Mouse (Mus musculus): ENCODE measurements around the gene Pknox2. TPM values are rescaled to one million over a fixed set of nuclear protein-coding genes. Genes with fewer than 3 reads are reported as not detected.

Pknox2 gene
- total RNA-seq, 2 experiments from 2014 or later: 76.7 to 78.9 TPM

DNA sequence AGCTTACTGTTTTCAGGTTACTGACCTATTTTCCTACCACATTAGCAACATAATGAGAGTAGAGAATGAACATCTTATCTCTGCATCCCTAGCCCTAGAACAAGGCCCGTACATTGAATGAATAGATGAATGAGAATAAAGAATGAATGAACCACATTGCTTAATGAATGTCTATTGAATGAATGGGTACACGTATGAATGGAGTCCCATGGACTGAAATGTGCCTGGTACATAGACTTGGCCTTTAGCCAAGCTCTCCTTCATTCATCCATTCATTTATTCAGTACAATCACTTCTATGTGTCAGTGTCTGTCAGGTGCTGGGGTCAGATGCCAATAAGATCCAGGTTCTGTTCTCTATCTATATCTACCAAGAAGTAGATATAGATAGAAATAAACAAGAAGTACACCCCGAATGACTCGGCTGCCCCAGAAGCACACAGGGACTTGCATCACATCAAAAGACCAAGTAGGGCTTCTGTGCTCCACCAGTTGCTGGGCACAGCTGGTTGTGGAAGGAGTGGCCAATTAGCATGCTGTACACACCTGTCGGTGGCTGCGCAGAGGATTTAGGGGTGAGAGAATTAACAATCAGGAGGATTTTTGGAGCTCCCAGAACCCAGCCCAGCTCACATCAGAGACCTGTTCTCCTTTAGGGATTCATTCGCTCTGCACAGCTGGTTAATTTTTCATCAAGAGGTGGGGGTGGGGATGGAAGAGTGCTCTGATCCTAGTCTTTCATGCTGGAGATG, 119.2 kb downstream of the Pknox2 start:
- intact Hi-C loops (cut with DNase I): no loop called here
- no peak for DNase-seq (ENCODE audit: low spot score in 2 of 2)

DNA sequence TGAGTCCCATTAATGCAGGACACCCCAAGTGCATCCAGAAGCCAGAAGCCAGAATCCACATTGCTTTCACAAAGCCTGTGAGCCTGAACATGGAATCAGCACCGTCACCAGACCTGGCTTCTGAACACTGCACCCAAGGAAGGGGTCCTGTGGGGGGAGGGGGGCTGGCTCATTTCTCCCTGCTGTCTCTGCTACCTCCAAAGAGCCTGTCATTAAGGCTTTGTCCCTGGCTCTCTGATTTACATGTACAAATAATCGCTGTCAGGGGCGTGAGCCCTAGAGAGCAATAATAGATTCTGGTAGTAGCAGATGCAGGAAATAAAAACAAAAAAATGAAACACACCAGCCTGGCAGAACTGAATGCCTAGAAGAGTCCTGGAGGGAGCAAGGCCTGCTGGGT, 121.3 kb downstream of the Pknox2 start:
- DNase-seq (ENCODE audit: low spot score in 2 of 2): no peak
- intact Hi-C loops (cut with DNase I): no loop called here

DNA sequence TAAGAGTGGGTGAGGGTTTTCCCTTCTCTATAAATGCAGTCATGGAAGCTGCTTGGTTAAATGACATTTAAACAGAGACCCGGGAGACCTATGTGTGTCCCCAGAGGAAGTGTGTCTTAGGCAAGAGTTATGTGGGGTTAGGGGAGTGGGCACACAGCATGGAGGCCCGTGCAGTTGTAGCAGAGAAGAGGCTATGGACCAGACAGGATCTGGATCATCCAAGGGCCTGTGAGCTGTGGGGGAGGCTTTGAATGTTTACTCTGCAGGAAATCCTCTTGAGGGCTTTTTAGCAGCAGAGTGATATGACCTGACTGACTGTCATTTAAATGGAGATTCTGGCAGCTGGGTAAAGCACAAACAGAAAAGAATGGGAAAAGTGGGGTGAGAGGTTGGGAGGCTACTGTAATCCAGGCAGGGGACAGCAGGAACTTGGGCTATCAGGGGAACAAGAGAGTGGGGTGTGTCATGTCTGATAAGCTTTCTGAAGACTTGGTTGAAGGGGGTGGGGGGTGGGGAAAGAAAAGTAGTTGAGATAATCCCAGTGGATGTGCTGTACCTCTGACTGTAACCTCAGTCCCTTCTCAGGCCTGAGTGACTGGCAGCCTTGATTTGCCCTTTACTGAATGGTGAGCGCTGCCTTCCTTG, 125.5 kb downstream of the Pknox2 start:
- DNase-seq (ENCODE audit: low spot score in 2 of 2): no peak
- intact Hi-C loops (cut with DNase I): no loop called here

DNA sequence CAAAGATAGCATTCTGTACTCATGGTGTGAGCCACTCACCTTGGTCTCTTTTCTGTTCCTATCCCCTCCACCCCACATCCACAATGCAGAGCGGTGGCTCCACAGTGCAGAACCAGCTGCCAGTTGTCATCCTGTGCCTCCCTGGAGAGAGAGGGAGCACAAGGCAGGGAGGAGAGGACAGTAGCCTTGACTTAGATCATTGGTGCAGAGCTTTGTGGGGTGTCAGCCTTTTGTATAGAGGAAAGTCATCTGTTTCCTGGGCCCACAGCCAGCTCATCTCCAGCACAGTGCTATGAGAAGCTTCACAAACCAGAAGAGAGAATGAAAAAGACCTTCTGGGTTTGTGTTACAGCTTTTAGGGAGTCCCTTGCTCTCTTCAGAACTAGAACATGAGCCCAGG, 129.1 kb downstream of the Pknox2 start:
- intact Hi-C loops (cut with DNase I): no loop called here
- peak; percentile 54 to 88 for DNase-seq (ENCODE audit: low spot score in 2 of 2)

DNA sequence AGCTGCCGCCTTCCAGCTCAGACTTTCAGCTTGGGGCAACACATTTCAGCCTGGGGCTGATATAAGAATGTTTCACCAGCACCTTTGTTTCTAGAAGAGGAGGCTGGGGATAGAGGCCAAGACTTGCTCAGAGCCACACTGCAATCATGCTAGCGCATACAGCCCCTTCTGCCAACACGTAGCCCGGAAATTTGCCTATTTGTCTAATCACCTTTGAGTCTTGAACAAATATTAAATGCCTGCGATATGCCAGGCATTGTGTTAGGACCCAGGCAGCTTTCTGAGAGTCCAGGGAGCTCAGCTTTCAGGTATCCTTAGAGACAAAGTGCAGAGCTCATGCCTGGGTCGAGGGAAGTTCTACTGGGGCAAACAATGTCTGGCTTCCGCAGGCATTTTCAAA, 130.0 kb downstream of the Pknox2 start:
- DNase-seq (ENCODE audit: low spot score in 2 of 2): no peak
- intact Hi-C loops (cut with DNase I): no loop called here

DNA sequence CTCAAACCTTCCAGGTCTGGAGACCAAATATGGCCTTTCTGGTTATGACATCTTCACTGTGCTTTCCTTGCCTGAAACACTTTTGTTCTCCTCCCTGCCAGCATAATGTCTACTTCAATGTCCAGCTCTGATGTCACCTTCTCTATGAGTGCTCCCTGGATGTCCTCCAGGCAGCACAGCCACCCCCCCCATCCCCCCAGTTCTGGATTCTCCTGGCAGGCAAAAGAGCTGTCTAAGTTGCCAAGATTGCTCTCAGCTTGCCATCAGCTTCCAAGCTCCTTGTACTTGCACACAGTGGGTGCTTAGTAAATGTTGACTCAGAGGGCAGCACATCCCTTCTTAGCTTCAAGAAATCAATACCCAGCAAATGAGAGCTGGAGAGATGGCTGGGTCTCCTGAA, 131.0 kb downstream of the Pknox2 start:
- no peak for DNase-seq (ENCODE audit: low spot score in 2 of 2)
- intact Hi-C loops (cut with DNase I): no loop called here

DNA sequence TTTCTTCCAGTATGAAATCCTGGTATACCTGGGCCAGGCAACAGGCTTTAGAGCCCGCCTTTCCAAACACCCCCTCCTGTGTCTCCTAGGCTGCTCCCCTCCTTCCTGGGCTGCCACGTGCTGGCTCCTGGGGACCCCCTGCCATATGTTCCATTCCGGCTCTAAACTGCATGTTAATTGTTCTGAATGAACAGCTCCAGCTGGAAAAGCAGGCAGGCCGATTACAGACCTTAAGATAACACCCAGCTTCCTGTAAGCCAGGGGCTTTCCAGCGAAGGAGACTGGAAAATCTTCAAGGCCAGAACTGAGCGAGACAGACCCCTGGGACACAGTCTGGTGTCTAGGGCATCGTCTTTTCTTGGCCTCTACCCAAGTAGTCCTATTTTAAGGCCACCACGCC, 133.6 kb downstream of the Pknox2 start:
- intact Hi-C loops (cut with DNase I): no loop called here
- DNase-seq (ENCODE audit: low spot score in 2 of 2): no peak

DNA sequence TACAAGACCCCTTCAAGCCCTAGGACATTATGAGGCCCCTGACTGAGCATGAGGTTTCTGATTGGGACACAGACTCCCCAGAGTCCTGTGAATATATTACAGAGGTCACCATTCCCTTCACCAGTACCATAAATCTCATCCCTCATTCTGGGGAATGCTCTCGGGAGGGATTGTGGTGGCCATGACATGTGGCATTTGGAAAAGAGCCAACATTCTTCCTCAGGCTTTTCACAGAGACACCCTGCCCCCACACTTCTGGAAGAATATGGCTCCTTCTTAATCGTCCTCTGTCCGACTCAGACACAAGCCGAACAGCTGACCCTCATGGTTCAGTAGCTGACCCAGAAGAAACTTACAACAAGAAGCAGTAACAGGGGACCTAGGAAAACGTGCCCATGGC, 139.1 kb downstream of the Pknox2 start:
- intact Hi-C loops (cut with DNase I): no loop called here
- DNase-seq (ENCODE audit: low spot score in 2 of 2): no peak

DNA sequence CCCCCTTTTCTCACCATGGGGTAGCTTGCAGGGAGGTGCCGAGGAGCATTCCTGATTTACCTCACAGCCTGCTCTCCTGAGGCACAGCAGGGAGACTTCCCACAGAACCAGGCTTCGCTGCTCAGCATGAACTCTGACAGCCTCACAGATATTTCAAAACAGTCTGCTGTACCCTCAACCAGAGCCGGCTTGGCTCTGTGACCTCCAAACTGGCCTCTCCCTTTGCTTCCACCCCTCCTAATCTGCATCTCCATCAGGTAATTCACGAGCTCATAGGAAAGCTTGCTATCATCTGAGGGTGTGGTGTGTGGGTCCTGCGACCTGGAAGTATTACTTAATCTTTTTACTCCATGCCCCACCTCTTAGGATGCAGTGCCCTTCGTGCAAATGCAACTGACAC, 142.5 kb downstream of the Pknox2 start:
- no peak for DNase-seq (ENCODE audit: low spot score in 2 of 2)
- intact Hi-C loops (cut with DNase I): no loop called here

DNA sequence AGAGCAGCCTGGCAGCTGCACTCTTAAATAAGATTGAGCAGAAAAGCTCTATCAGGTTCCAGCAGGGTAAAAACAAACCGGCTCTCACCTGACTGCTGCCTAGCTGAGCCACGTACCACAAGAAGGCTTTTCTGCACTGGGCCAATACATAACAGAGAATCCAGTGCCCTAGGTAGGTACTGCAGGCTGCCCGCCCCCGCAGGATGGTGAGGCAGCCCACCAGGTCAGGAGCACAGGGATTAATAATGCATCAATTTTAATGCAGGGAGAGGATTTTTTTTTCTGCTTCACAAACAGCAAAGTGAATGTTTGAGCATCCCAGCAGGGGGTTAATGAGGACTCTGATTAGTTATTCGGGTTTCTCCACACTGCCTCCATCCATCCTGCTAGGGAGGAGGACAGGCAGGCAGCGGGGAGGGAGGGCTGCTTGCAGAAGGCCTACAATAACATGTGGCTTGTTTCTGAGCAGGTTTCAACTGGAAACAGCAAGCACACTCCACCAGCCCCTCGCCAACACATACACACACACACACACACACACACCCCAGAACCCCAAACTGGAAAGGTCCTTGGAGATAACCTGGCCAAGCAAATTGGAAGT, 145.2 kb downstream of the Pknox2 start:
- intact Hi-C loops (cut with DNase I): no loop called here
- DNase-seq (ENCODE audit: low spot score in 2 of 2): peak in 1 of 2 experiments; percentile 67

DNA sequence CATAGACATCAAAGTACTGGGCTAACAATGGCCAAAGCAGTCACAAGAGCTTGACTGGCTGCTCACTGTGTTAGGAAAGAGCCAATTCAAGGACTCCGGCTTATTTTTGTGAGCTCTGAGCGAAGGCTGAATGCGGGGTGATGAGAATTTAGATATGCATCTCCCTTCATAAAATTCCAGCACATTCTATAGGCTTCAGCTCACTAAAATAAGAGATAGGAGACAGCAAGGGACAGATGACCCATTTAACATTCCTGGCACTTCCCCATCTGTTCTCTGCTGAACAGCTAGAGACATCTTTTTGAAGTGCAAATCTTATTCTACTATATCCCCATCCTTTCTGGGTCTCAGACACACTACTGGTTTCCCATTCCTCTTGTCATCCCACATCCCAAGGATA, 147.8 kb downstream of the Pknox2 start:
- peak in 1 of 2 experiments; percentile 79 for DNase-seq (ENCODE audit: low spot score in 2 of 2)
- intact Hi-C loops (cut with DNase I): loop anchor here (1.0 kb wide), 1 partner anchor 14 kb away; no protein-coding TSS in a partner anchor

DNA sequence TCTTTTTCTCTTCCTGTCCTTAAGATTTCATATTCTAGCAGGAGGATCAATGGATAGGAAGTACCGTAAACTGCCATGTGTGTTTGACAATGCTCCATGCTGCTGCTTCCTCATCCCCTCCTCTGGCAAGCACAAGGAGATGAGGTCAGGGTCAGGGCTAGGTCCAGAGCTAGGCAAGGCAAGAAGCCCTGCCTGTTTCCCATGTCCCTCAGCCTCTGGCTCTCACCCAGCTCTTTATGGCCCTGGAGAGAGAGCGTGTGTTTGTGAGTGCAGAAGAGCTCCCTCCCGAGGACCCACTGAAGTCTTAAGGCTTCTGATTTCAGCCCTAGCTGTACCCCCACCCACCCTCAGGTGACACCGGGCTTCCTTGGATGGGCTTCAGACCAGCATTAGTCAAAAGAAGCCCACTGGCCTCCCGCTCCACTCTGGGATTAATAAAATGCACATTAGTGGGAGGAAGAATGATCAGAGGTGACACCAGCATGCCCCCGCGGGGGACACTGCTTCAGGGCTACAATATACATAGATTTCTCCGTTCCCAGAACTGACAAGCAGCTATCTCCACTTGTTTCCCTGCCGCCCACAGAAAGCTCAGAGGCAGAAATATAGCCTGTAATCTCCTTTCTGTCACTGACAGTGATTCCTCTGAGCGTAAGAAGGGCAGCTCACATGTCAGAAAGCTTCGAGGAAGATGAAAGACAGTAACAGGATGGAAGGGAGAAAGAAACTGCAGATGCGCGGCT, 156.4 kb downstream of the Pknox2 start:
- no peak for DNase-seq (ENCODE audit: low spot score in 2 of 2)
- intact Hi-C loops (cut with DNase I): no loop called here

DNA sequence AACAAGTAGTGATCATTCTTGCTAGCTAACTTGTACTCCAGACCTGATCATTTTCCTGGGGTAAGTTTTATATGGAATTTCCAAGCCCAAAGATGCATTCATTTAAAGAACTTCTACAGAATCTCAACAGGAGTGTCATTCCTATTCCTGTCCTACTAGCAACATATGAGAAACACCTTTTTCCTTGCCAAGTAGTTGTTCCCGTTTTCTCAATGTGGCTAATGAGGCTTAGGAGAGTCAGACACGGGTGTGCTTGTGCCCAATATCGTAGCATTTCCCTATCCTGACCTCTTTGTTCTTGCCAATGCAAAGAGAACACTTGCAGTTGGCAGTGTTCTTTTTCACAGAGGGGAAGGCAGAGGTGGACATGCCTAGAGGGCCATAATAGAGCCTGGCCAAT, 157.2 kb downstream of the Pknox2 start:
- intact Hi-C loops (cut with DNase I): no loop called here
- peak in 1 of 2 experiments; percentile 52 for DNase-seq (ENCODE audit: low spot score in 2 of 2)

DNA sequence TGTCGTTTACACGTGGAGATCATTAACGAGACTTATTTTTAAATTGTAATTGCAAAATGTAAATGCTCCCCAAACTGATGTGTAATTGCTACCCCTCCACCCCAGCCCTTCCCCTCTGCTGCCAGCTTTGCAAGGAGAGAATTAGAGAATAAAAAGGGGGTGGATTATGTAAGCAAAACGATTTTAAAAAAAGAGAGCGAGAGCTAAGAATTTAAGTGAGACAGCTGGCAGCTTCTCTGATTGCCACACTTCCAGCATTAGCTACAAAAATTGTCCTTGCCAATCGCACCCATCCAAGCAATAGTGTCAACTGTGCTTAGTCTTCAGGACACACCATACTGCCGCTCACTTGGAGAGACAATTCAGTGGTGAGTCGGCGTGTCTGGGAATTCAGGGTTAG, 162.0 kb downstream of the Pknox2 start:
- DNase-seq (ENCODE audit: low spot score in 2 of 2): peak; percentile 62 to 93

DNA sequence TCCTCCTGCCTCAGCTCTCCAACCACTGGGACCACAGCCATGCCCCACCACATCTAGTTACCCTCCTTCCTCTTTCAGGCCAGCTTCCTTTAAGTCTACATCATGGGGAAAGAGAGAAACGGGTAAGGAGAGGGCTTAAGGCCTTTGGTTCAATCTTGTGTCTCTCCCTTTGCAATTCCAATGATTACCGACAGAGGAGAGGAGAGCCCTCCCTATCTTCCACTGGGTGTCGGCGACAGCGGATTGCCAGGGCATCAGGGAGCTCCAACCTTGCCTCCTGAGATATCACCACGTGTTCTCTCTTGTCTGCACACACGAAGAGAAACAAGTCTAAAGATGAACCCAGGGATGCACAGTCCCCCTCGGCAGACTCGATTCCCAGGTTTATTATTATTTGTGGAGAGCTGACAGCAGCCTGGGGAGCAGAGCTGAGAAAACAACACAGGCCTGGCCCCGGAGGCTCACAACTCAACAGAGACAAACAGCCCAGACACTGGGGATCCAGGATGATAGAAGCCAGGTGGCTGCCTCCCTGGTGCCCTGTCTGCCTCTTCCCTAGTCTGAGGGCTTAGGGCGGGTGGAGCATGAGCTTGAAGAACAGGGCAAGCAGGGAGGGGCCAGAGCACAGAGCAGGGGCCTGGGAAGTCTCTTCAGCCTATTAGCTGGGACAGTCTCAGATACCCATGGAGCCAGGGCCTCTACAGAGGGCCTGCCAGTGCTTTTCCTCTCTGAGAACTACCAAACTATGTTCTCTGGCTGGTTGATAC, 170.4 kb downstream of the Pknox2 start:
- intact Hi-C loops (cut with DNase I): no loop called here
- DNase-seq (ENCODE audit: low spot score in 2 of 2): no peak

More for the DNA sequence above, 162.0 kb downstream of the Pknox2 start:
- intact Hi-C loops (cut with DNase I): loop anchor here (1.0 to 2.0 kb wide), 3 partner anchors 14 to 70 kb away; no protein-coding TSS in a partner anchor

DNA sequence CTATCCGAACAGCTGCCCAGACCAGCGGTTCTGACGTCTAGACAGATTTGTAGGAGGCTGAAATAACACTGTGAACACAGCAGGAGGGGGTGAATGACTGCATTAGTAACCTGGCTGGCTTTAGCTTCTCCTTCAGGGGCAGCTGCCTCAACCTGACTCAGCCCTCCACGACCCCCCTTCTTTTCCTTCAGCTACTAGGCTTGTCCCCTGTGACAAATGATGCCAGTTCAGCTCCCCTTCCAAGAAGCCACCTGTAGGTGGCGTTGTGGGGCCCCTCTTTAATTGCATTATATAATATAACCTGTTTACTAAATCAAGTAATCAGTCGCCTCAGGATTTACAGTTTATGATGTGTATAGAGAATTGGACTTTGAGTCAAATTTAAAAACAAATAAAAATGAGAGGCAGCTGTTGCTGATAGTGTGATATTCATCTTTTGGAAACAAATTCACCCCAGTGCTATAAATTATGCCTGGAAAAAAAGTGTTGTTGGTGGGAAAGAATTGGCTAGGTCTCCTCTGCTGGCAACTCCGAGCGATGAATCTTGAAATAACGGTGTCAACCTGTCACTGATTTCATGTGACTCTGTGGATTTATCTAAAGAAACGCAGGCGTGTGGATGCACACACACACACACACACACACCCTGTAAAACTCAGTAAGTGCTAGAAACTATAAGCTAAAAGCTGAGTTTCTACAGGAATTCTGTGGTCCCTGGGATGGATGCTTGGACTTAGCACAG, 173.6 kb downstream of the Pknox2 start:
- intact Hi-C loops (cut with DNase I): no loop called here
- DNase-seq (ENCODE audit: low spot score in 2 of 2): peak; percentile 56 to 76

DNA sequence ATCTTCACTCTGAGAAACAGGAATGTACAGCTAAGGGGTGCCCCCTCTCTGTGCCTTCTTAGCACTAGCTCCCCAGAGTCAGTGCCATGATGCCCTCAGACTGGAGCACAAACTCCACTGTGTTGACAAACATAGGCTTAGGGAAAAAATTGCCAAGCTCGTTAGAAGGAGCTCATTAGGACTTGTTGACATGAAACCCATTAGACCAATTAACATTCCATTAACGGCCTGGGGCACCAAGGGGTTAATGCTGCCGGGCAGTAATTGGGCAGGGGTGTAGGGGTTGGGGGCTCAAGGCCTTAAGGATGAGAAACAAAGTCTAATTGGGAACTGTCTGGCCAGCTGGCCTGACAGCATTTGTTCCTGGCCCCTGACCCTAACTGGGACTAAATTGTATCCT, 175.1 kb downstream of the Pknox2 start:
- intact Hi-C loops (cut with DNase I): loop anchor here (1.0 kb wide), 1 partner anchor 175 kb away; the partner anchor contains the start of gene Pknox2

DNA sequence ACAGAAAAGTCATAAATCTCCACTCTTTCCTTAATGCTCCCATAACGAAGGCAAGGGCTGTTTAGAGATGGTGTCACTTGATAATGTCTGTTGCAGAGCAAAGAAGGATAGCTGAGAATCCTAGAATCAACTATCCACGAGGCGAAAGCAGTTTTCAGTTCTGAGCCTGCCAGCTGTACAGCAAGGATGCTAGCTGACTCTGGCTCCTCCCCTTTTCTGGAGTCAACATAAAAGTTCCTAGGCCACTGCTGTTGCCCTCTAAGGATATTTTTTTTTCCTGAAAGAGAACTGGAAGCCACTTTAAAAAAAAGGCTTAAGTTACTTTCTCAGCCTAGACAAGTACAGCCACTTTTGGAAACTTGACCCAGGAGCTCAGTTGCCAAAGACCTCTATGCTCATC, 176.1 kb downstream of the Pknox2 start:
- intact Hi-C loops (cut with DNase I): no loop called here
- DNase-seq (ENCODE audit: low spot score in 2 of 2): no peak

More for the DNA sequence above, 175.1 kb downstream of the Pknox2 start:
- DNase-seq (ENCODE audit: low spot score in 2 of 2): no peak

DNA sequence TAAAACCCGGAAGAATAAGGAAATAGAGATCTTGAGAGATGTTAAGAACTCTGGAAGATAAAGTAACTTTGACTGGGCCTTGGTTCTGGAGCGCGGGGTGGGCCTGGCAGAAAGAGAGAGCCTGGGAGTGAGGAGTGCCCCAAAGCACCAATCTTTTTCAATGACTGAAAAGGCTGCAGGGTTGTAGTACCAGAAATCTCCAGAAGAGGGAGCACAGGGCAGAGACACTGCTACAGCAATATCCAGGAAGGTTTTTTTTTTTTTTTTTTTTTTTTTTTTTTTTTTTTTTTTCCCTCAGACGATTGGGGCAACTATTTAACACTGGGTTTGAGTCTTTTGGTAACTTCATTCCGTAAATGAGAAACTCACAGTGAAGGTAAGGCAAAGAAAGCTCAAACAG, 176.6 kb downstream of the Pknox2 start:
- DNase-seq (ENCODE audit: low spot score in 2 of 2): peak; percentile 90 to 95
- intact Hi-C loops (cut with DNase I): no loop called here

All from left cerebral cortex, postnatal 25 days (tissue).